Comparison of ENCODE assay signal across 11 mouse cellular contexts in the genomic region with DNA sequence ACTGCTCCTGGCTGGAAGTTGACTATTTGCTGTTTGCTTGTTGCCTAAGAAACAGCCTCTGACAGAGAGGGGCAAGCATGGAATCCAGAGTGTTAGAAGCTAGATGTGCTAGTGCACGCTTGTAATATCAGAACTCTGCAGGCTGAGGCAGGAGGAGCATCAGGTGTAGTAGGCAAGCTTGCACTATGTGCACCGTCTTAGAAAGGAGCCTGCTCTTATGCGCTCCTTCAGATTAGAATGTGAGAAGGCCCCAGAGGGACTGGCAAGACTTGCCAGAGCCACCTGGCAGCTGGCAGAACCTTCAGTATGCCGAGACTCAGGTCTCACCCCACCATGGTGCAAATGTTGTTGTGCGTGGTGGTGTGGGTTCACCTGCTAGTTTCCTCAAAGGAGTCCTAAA. TPM values are rescaled to one million over a fixed set of nuclear protein-coding genes. Genes with fewer than 3 reads are reported as not detected.
A peak's percentile ranks its signal among the peaks of the same experiment; 100 is the strongest.
DNase-seq lines count a peak whose midpoint lies in the region; ATAC-seq and TF ChIP-seq lines count a peak whose summit lies in the region.
"Had no signal": no experiment of that assay in that cellular context is flagged by ENCODE, and none has a peak within 500 bp of the region (broad histone marks: within the 10 kb centered on the region; RNA-seq: fewer than 3 reads in every experiment).

No protein-coding gene starts in this region.

- intact Hi-C loops in heart, adult 2 months (cut with DNase I) = loop anchor here (5.0 kb wide), 2 partner anchors 145 to 435 kb away; partner anchors contain the start of gene Trim41
- intact Hi-C loops in heart, postnatal 25 days (cut with DNase I) = loop anchor here (5.0 kb wide), 1 partner anchor 380 kb away; the partner anchor contains the start of gene Irgm1

- TF ChIP-seq EP300 in heart, adult 2 months (IDR thresholded peaks at IDR 0.05; ENCODE audit: insufficient read depth, low read depth, low read length) = no peak

- peak overlapping the region; percentile 65; the same call in 1 of the 2 replicates for H3K4me3 ChIP-seq in heart, adult 2 months
- H3K4me3 ChIP-seq in lung, embryonic 16.5 days (ENCODE audit: low read length) = peak overlapping the region; percentile 73
- peak overlapping the region; percentile 75 for H3K4me3 ChIP-seq in liver, embryonic 15.5 days (replicated peaks)

- no peak for TF ChIP-seq POLR2A in heart, adult 2 months (IDR thresholded peaks at IDR 0.05; ENCODE audit: insufficient read depth, low read depth, low read length)

- H3K4me1 ChIP-seq in heart, adult 2 months (ENCODE audit: control insufficient read depth, insufficient read depth, low read length) = peaks cover 31% of the 10 kb centered on the region
- H3K4me1 ChIP-seq in lung, embryonic 16.5 days (replicated peaks; ENCODE audit: control insufficient read depth, insufficient read depth, low read length) = peaks cover 41% of the 10 kb centered on the region
- H3K4me1 ChIP-seq in liver, embryonic 15.5 days (replicated peaks) = peaks cover 91% of the 10 kb centered on the region

- H3K27me3 ChIP-seq in heart, adult 2 months (ENCODE audit: control insufficient read depth, insufficient read depth, low read length) = no peaks in the 10 kb centered on the region
- no peaks in the 10 kb centered on the region for H3K27me3 ChIP-seq in lung, embryonic 16.5 days (ENCODE audit: control insufficient read depth, insufficient read depth, low read depth, low read length)
- no peaks in the 10 kb centered on the region for H3K27me3 ChIP-seq in liver, embryonic 15.5 days

- 43% methylated on average over 5 of the region's 5 CpGs for WGBS in heart, adult 2 months
- 84% methylated on average over 5 of the region's 5 CpGs for WGBS in lung, embryonic 16.5 days
- 38% methylated on average over 5 of the region's 5 CpGs for WGBS in liver, embryonic 15.5 days (ENCODE audit: insufficient replicate concordance)

- peak overlapping the region; percentile 99; the same call in 1 of the 2 replicates for H3K27ac ChIP-seq in heart, adult 2 months
- no peak overlapping the region for H3K27ac ChIP-seq in lung, embryonic 16.5 days (ENCODE audit: low read length)
- peak overlapping the region; percentile 92 for H3K27ac ChIP-seq in liver, embryonic 15.5 days (replicated peaks)

- H3K36me3 ChIP-seq in heart, adult 2 months (ENCODE audit: control insufficient read depth, insufficient read depth, low read length) = peaks cover 36% of the 10 kb centered on the region
- H3K36me3 ChIP-seq in lung, embryonic 16.5 days (ENCODE audit: control insufficient read depth, insufficient read depth, low read length) = peaks cover 18% of the 10 kb centered on the region
- peaks cover 52% of the 10 kb centered on the region for H3K36me3 ChIP-seq in liver, embryonic 15.5 days (replicated peaks)

- H3K9ac ChIP-seq in heart, adult 2 months (ENCODE audit: low read depth, low read length) = peak overlapping the region; percentile 34
- H3K9ac ChIP-seq in lung, embryonic 16.5 days (ENCODE audit: low read length) = no peak overlapping the region
- H3K9ac ChIP-seq in liver, embryonic 15.5 days = peak overlapping the region; percentile 86

- TF ChIP-seq CTCF in heart, adult 2 months (IDR thresholded peaks at IDR 0.05) = no peak

- DNase-seq in heart, adult 2 months = no peak
- no peak for DNase-seq in heart, postnatal 25 days (ENCODE audit: low spot score)
- DNase-seq in lung, postnatal 10 days = no peak
- peak; percentile 38 to 66 for DNase-seq in thymus, postnatal 36 days
- DNase-seq in gastrocnemius, postnatal 4 days (ENCODE audit: low spot score in 2 of 2) = no peak
- no peak for DNase-seq in frontal cortex, postnatal 25 days (ENCODE audit: low spot score in 2 of 2)
- DNase-seq: cerebellum, adult 9-10 months; kidney, postnatal 25 days had no signal

- H3K4me2 ChIP-seq in lung, embryonic 16.5 days (ENCODE audit: low read depth, low read length) = peak overlapping the region; percentile 71
- H3K4me2 ChIP-seq in liver, embryonic 15.5 days = peak overlapping the region; percentile 82

- peaks cover 8% of the 10 kb centered on the region for H3K79me2 ChIP-seq in heart, adult 2 months (replicated peaks; ENCODE audit: control insufficient read depth, insufficient read depth, low read length)

- no peak for ATAC-seq in lung, embryonic 16.5 days (ENCODE audit: low read depth)
- ATAC-seq in liver, embryonic 15.5 days (ENCODE audit: insufficient read depth) = no peak

- no peaks in the 10 kb centered on the region for H3K9me3 ChIP-seq in lung, embryonic 16.5 days (ENCODE audit: control insufficient read depth, low read length)
- no peaks in the 10 kb centered on the region for H3K9me3 ChIP-seq in liver, embryonic 15.5 days (replicated peaks)

RNA-seq across cellular contexts. Expression of gene Mgat1, which starts 8.1 kb away (rescaled TPM):
- total RNA-seq in heart, adult 2 months (2021) = 10 to 100 TPM; 59.2 to 72.3 TPM
- polyA plus RNA-seq in heart, adult 2 months (2012; rRNA removed) = 74.4 and 86.4 TPM in 2 replicates
- total RNA-seq in heart, postnatal 25 days (2021) = 10 to 100 TPM; 49.1 to 64.1 TPM
- 73.0 and 78.9 TPM in 2 replicates for polyA plus RNA-seq in lung, embryonic 16.5 days (2015; fragmentation: Nextera tagmentation; extraction: Ambion mirVana)
- 35.1 and 45.6 TPM in 2 replicates for polyA plus RNA-seq in liver, embryonic 15.5 days (2015; fragmentation: Nextera tagmentation; extraction: Ambion mirVana)
- 10 to 100 TPM; 61.3 to 67.4 TPM for total RNA-seq in gastrocnemius, postnatal 4 days (2021)

RNA-seq across cellular contexts. Expression of gene Olfr1393, which starts 26.1 kb away (rescaled TPM):
- total RNA-seq in heart, adult 2 months (2021) = under 1 TPM; 0.39 TPM
- polyA plus RNA-seq in heart, adult 2 months (2012; rRNA removed) = 1.8 and 2.1 TPM in 2 replicates
- under 1 TPM; 0.10 to 0.11 TPM for total RNA-seq in heart, postnatal 25 days (2021)
- polyA plus RNA-seq in lung, embryonic 16.5 days (2015; fragmentation: Nextera tagmentation; extraction: Ambion mirVana) = 0.05 TPM in 1 of 2 replicates, not detected in the other
- polyA plus RNA-seq in liver, embryonic 15.5 days (2015; fragmentation: Nextera tagmentation; extraction: Ambion mirVana) = not detected in 2 replicates
- under 1 TPM; 0.16 to 0.22 TPM for total RNA-seq in gastrocnemius, postnatal 4 days (2021)

RNA-seq across cellular contexts. Expression of gene Olfr1392, which starts 33.0 kb away (rescaled TPM):
- total RNA-seq in heart, adult 2 months (2021) = not detected
- polyA plus RNA-seq in heart, adult 2 months (2012; rRNA removed) = 0.08 TPM in 1 of 2 replicates, not detected in the other
- not detected for total RNA-seq in heart, postnatal 25 days (2021)
- polyA plus RNA-seq in lung, embryonic 16.5 days (2015; fragmentation: Nextera tagmentation; extraction: Ambion mirVana) = 0.14 TPM in 1 of 2 replicates, not detected in the other
- not detected in 2 replicates for polyA plus RNA-seq in liver, embryonic 15.5 days (2015; fragmentation: Nextera tagmentation; extraction: Ambion mirVana)
- total RNA-seq in gastrocnemius, postnatal 4 days (2021) = not detected

RNA-seq across cellular contexts. Expression of gene Zfp62, which starts 49.0 kb away (rescaled TPM):
- total RNA-seq in heart, adult 2 months (2021) = 10 to 100 TPM; 23.9 to 28.9 TPM
- polyA plus RNA-seq in heart, adult 2 months (2012; rRNA removed) = 2.9 and 8.2 TPM in 2 replicates
- total RNA-seq in heart, postnatal 25 days (2021) = 10 to 100 TPM; 21.5 to 29.6 TPM
- polyA plus RNA-seq in lung, embryonic 16.5 days (2015; fragmentation: Nextera tagmentation; extraction: Ambion mirVana) = 35.8 and 38.2 TPM in 2 replicates
- 10.2 and 10.4 TPM in 2 replicates for polyA plus RNA-seq in liver, embryonic 15.5 days (2015; fragmentation: Nextera tagmentation; extraction: Ambion mirVana)
- 10 to 100 TPM; 30.4 to 39.9 TPM for total RNA-seq in gastrocnemius, postnatal 4 days (2021)

RNA-seq across cellular contexts. Expression of gene Olfr10, which starts 52.5 kb away (rescaled TPM):
- not detected for total RNA-seq in heart, adult 2 months (2021)
- not detected in 2 replicates for polyA plus RNA-seq in heart, adult 2 months (2012; rRNA removed)
- total RNA-seq in heart, postnatal 25 days (2021) = not detected
- polyA plus RNA-seq in lung, embryonic 16.5 days (2015; fragmentation: Nextera tagmentation; extraction: Ambion mirVana) = not detected in 2 replicates
- not detected in 2 replicates for polyA plus RNA-seq in liver, embryonic 15.5 days (2015; fragmentation: Nextera tagmentation; extraction: Ambion mirVana)
- not detected for total RNA-seq in gastrocnemius, postnatal 4 days (2021)
- polyA plus RNA-seq: urinary bladder, adult 2 months had no signal

Comparison
In these comparisons a context has a peak if more than half of its experiments do, and no peak if none do; other contexts are left out.
1. DNase-seq: peak in thymus, postnatal 36 days (2 of 2); none in heart, adult 2 months (0 of 2), heart, postnatal 25 days (single experiment), lung, postnatal 10 days (single experiment), gastrocnemius, postnatal 4 days (0 of 2) and frontal cortex, postnatal 25 days (0 of 2).
2. Peak in every context shown above with its lines, with median percentiles within 50 percentile points of each other: H3K4me3 ChIP-seq.